Mouse (Mus musculus) stomach, embryonic 16.5 days (tissue): ENCODE data around the gene Rsph6a. TPM values are rescaled to one million over a fixed set of nuclear protein-coding genes. Genes with fewer than 3 reads are reported as not detected.
A peak's percentile ranks its signal among the peaks of the same experiment; 100 is the strongest.

Experiments
- ATAC-seq: fragments of 200-750 bp; cut with Nextera tagmentation; 2 replicates; pipeline ENCODE4 v1.8.0; 2017; ENCODE audit warnings: moderate number of reproducible peaks, moderate TSS enrichment; ENCODE audit not compliant: insufficient read depth, low FRiP score
- H3K27ac ChIP-seq: fragments of 300-500 bp; sonication (generic); 2 replicates; pipeline ENCODE4 v1.5.1; 2014; ENCODE audit warnings: low read length
- H3K27me3 ChIP-seq: fragments of 300-500 bp; sonication (generic); 2 replicates; pipeline ENCODE4 v1.6.1; 2014; ENCODE audit warnings: low read length, control low read depth, mixed read lengths; ENCODE audit not compliant: control insufficient read depth, insufficient read depth
- H3K36me3 ChIP-seq: fragments of 300-500 bp; sonication (generic); 2 replicates; pipeline ENCODE4 v1.6.1; 2014; ENCODE audit warnings: low read length; ENCODE audit not compliant: control insufficient read depth, insufficient read depth
- H3K4me1 ChIP-seq: fragments of 300-500 bp; sonication (generic); 2 replicates; pipeline ENCODE4 v1.6.1; 2014; ENCODE audit warnings: low read length, control low read depth, mixed read lengths; ENCODE audit not compliant: control insufficient read depth, insufficient read depth
- H3K4me2 ChIP-seq: fragments of 300-500 bp; sonication (generic); 2 replicates; pipeline ENCODE4 v1.6.1; 2014; ENCODE audit warnings: low read depth, low read length, mixed read lengths
- H3K4me3 ChIP-seq: fragments of 300-500 bp; sonication (generic); replicated peaks from 2 replicates; pipeline ENCODE4 v1.5.1; 2014; ENCODE audit warnings: mild to moderate bottlenecking, low read length
- H3K9ac ChIP-seq: fragments of 300-500 bp; sonication (generic); 2 replicates; pipeline ENCODE4 v1.6.1; 2014; ENCODE audit warnings: low read length
- H3K9me3 ChIP-seq: fragments of 300-500 bp; sonication (generic); replicated peaks from 2 replicates; pipeline ENCODE4 v1.6.1; 2016; ENCODE audit warnings: low read length, control low read depth; ENCODE audit not compliant: control insufficient read depth
- WGBS: fragments of 180-500 bp; shearing (Covaris S2); extraction: QIAGEN DNeasy Blood & Tissue Kit; methylation state at CpG from one replicate; pipeline ENCODE4 v1.1.7; 2014; 5-methylcytosine and 5-hydroxymethylcytosine counted together
- polyA plus RNA-seq: library from polyadenylated mRNA; unstranded; fragments of >200 nt; fragmentation: Nextera tagmentation; extraction: Ambion mirVana; gene quantifications from 2 replicates; pipeline ENCODE4 v1.2.1, GENCODE M21; 2015

Rsph6a gene
- polyA plus RNA-seq, 1 experiment from 2014 or later: not detected

- H3K9me3 ChIP-seq: no peaks in the 10 kb centered on the region
- H3K27ac ChIP-seq: no peak overlapping the region
- 88% methylated on average over 15 of the region's 15 CpGs for WGBS
- H3K27me3 ChIP-seq: no peaks in the 10 kb centered on the region
- H3K9ac ChIP-seq: no peak overlapping the region
- ATAC-seq: no peak
- H3K4me1 ChIP-seq: 0 out of 2 replicates have a peak, but pooled peaks cover 4% of the 10 kb centered on the region
- peaks cover 22% of the 10 kb centered on the region for H3K36me3 ChIP-seq
- no peak overlapping the region for H3K4me2 ChIP-seq
- no peak overlapping the region for H3K4me3 ChIP-seq
Measured at GRCm38 (mm10) chr7:19052345-19053135, 1.9 kb upstream of the Rsph6a start.

GRCm38 (mm10) chr7:19053136-19053532 lies 1.4 kb upstream of the Rsph6a start:
- H3K9ac ChIP-seq: no peak overlapping the region

GRCm38 (mm10) chr7:19054777-19055076 lies 237 bp downstream of the Rsph6a start:
- H3K27ac ChIP-seq: no peak overlapping the region
- no peaks in the 10 kb centered on the region for H3K9me3 ChIP-seq
- no peak overlapping the region for H3K4me3 ChIP-seq
- 0 out of 2 replicates have a peak overlapping the region, but pooled peaks have one; percentile 16 for H3K9ac ChIP-seq
- peaks cover 14% of the 10 kb centered on the region for H3K36me3 ChIP-seq
- H3K4me2 ChIP-seq: no peak overlapping the region
- 0 out of 2 replicates have a peak, but pooled peaks cover 4% of the 10 kb centered on the region for H3K4me1 ChIP-seq
- ATAC-seq: peak; percentile 2; the same call in 1 of the 2 replicates
- no peaks in the 10 kb centered on the region for H3K27me3 ChIP-seq
- WGBS: 59% methylated on average over 9 of the region's 9 CpGs

More at GRCm38 (mm10) chr7:19053136-19053532, 1.4 kb upstream of the Rsph6a start:
- peaks cover 20% of the 10 kb centered on the region for H3K36me3 ChIP-seq
- H3K4me1 ChIP-seq: 0 out of 2 replicates have a peak, but pooled peaks cover 4% of the 10 kb centered on the region
- no peak overlapping the region for H3K4me3 ChIP-seq
- no peak for ATAC-seq
- H3K27me3 ChIP-seq: no peaks in the 10 kb centered on the region
- H3K9me3 ChIP-seq: no peaks in the 10 kb centered on the region
- WGBS: 90% methylated on average over 7 of the region's 7 CpGs
- no peak overlapping the region for H3K27ac ChIP-seq
- no peak overlapping the region for H3K4me2 ChIP-seq

GRCm38 (mm10) chr7:19055108-19055507 lies 618 bp downstream of the Rsph6a start:
- no peaks in the 10 kb centered on the region for H3K9me3 ChIP-seq
- peaks cover 11% of the 10 kb centered on the region for H3K36me3 ChIP-seq
- H3K4me1 ChIP-seq: 0 out of 2 replicates have a peak, but pooled peaks cover 4% of the 10 kb centered on the region
- no peak overlapping the region for H3K4me3 ChIP-seq
- 85% methylated on average over 8 of the region's 8 CpGs for WGBS
- no peak for ATAC-seq
- H3K4me2 ChIP-seq: no peak overlapping the region
- H3K27me3 ChIP-seq: no peaks in the 10 kb centered on the region
- H3K27ac ChIP-seq: no peak overlapping the region
- H3K9ac ChIP-seq: no peak overlapping the region

GRCm38 (mm10) chr7:19057405-19057804 lies 2.9 kb downstream of the Rsph6a start:
- Histone ChIP-seq H3K4me2 (no peak overlapping the region), H3K36me3 (peaks cover 2% of the 10 kb centered on the region), H3K27me3 (no peaks in the 10 kb centered on the region), H3K4me1 (0 out of 2 replicates have a peak, but pooled peaks cover 4% of the 10 kb centered on the region), H3K9me3 (no peaks in the 10 kb centered on the region), H3K9ac (no peak overlapping the region), H3K4me3 (no peak overlapping the region), H3K27ac (no peak overlapping the region)
- ATAC-seq: no peak
- WGBS: 88% methylated on average over 10 of the region's 10 CpGs

- Histone ChIP-seq H3K4me3 (peak overlapping the region; percentile 14; the same call in 1 of the 2 replicates), H3K9me3 (no peaks in the 10 kb centered on the region), H3K4me2 (peak overlapping the region; percentile 29; the same call in 1 of the 2 replicates), H3K27me3 (peaks cover 28% of the 10 kb centered on the region), H3K9ac (no peak overlapping the region), H3K36me3 (no peaks in the 10 kb centered on the region), H3K4me1 (no peaks in the 10 kb centered on the region), H3K27ac (no peak overlapping the region)
- ATAC-seq: no peak
- WGBS: 37% methylated on average over 13 of the region's 13 CpGs
Measured at GRCm38 (mm10) chr7:19065896-19066295, 11.4 kb downstream of the Rsph6a start.

GRCm38 (mm10) chr7:19067063-19067462 lies 12.6 kb downstream of the Rsph6a start:
- Histone ChIP-seq H3K27me3 (peaks cover 28% of the 10 kb centered on the region), H3K36me3 (no peaks in the 10 kb centered on the region), H3K9ac (no peak overlapping the region), H3K9me3 (no peaks in the 10 kb centered on the region), H3K4me2 (no peak overlapping the region), H3K4me1 (no peaks in the 10 kb centered on the region), H3K4me3 (no peak overlapping the region), H3K27ac (no peak overlapping the region)
- WGBS: 42% methylated on average over 14 of the region's 14 CpGs
- ATAC-seq: no peak

GRCm38 (mm10) chr7:19067935-19068334 lies 13.4 kb downstream of the Rsph6a start:
- Histone ChIP-seq H3K4me3 (no peak overlapping the region), H3K27ac (no peak overlapping the region), H3K36me3 (no peaks in the 10 kb centered on the region), H3K4me1 (no peaks in the 10 kb centered on the region), H3K9me3 (no peaks in the 10 kb centered on the region), H3K27me3 (peaks cover 28% of the 10 kb centered on the region), H3K4me2 (no peak overlapping the region), H3K9ac (no peak overlapping the region)
- no peak for ATAC-seq
- 62% methylated on average over 12 of the region's 14 CpGs for WGBS

GRCm38 (mm10) chr7:19068707-19069106 lies 14.2 kb downstream of the Rsph6a start:
- WGBS: 1% methylated on average over 2 of the region's 2 CpGs

More at GRCm38 (mm10) chr7:19068707-19069106, 14.2 kb downstream of the Rsph6a start:
- H3K27ac ChIP-seq: no peak overlapping the region
- no peak overlapping the region for H3K4me3 ChIP-seq
- peaks cover 28% of the 10 kb centered on the region for H3K27me3 ChIP-seq
- no peak overlapping the region for H3K4me2 ChIP-seq
- H3K36me3 ChIP-seq: no peaks in the 10 kb centered on the region
- H3K4me1 ChIP-seq: no peaks in the 10 kb centered on the region
- H3K9me3 ChIP-seq: no peaks in the 10 kb centered on the region
- ATAC-seq: no peak
- no peak overlapping the region for H3K9ac ChIP-seq
